Mouse (Mus musculus) heart, adult 2 months (tissue): ENCODE data around the gene Fam173a. TPM values are rescaled to one million over a fixed set of nuclear protein-coding genes. Genes with fewer than 3 reads are reported as not detected.

Source experiments
- DNase-seq, 2 experiments: peaks; one replicate each; pipeline ENCODE4 v3.0.0; 2021
- H3K27ac ChIP-seq: fragments of 200-600 bp; 2 replicates; pipeline ENCODE4 v1.8.1; 2022
- H3K27me3 ChIP-seq: fragments of 200-500 bp; 2 replicates; pipeline ENCODE4 v1.6.1; 2012; ENCODE audit warnings: mild to moderate bottlenecking, low read length, inconsistent platforms, mixed read lengths; ENCODE audit not compliant: control insufficient read depth, insufficient read depth
- H3K36me3 ChIP-seq: fragments of 200-500 bp; 2 replicates; pipeline ENCODE4 v1.6.1; 2012; ENCODE audit warnings: low read length, inconsistent platforms; ENCODE audit not compliant: control insufficient read depth, insufficient read depth
- H3K4me1 ChIP-seq: fragments of 200-500 bp; 2 replicates; pipeline ENCODE4 v1.6.1; 2011; ENCODE audit warnings: low read length; ENCODE audit not compliant: control insufficient read depth, insufficient read depth
- H3K4me3 ChIP-seq: fragments of 200-600 bp; 2 replicates; pipeline ENCODE4 v1.8.1; 2022
- H3K79me2 ChIP-seq: fragments of 200-500 bp; replicated peaks from 2 replicates; pipeline ENCODE4 v1.6.1; 2012; ENCODE audit warnings: mild to moderate bottlenecking, inconsistent platforms, low read length, moderate library complexity, mixed read lengths; ENCODE audit not compliant: control insufficient read depth, insufficient read depth
- H3K9ac ChIP-seq: fragments of 200-500 bp; 2 replicates; pipeline ENCODE4 v1.6.1; 2012; ENCODE audit warnings: low read depth, mild to moderate bottlenecking, control low read depth, inconsistent platforms, low read length, mixed read lengths
- CTCF ChIP-seq: fragments of 200-600 bp; IDR thresholded peaks from 2 replicates; pipeline ENCODE4 v1.8.1; 2022; ENCODE audit warnings: antibody characterized with exemption, mild to moderate bottlenecking, moderate library complexity
- EP300 ChIP-seq: fragments of 200-500 bp; IDR thresholded peaks from 2 replicates; pipeline ENCODE4 v1.6.1; 2011; ENCODE audit warnings: low read depth, low read length, control low read depth; ENCODE audit not compliant: insufficient read depth
- POLR2A ChIP-seq: fragments of 200-500 bp; IDR thresholded peaks from 2 replicates; pipeline ENCODE4 v1.6.1; 2011; ENCODE audit warnings: mild to moderate bottlenecking, low read depth, low read length, control low read depth; ENCODE audit not compliant: insufficient read depth
- WGBS: fragments of 180-500 bp; shearing (Covaris S2); methylation state at CpG from one replicate; pipeline ENCODE4 v1.1.7; 2018; 5-methylcytosine and 5-hydroxymethylcytosine counted together
- intact Hi-C: fragments of 180-260 bp; cut with DNase I; formaldehyde crosslinking; loops from one replicate; pipeline ENCODE4 v1.15.1; 2025
- polyA plus RNA-seq: library from polyadenylated mRNA; depleted of rRNA; stranded (reverse); fragments of >200 nt; gene quantifications from 2 replicates; pipeline ENCODE4 v1.2.3, GENCODE M21; 2012
- total RNA-seq, 2 experiments: library from RNA; stranded (reverse); gene quantifications; 2 replicates each; pipeline ENCODE4 v1.2.3; 2021

Gene Fam173a
- total and polyA plus RNA-seq, 3 experiments, result 30.8 to 63.6 (median 38.3) TPM

DNA sequence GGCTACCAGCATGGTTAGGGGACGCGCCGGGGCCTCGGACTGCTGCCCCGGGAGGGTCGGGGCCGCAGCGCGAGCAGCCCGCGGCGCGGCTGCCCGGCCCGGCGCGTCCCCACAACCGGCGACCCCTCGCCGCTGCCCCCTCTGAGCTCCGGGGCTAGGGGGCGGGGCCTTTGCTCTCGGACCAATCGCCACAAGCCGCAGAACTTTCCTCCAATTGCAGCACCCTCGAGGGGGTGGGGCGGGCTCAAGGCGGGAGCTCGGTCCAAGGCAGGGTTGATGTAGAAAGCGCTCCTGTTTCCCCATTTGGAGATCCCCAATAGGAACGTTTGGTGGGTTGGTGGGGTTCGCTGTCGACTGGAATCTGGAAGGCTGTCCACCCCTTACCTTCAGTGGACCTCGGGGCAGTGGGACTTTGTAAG lies 4.3 kb upstream of the Fam173a start, which contains the start of gene Metrn:
Gene Metrn (minus strand): TSS at position 186 of the 419 bp plus-strand sequence.
- peak within 1 kb of the TSS; percentile 65 for H3K4me3 ChIP-seq
- intact Hi-C loops, result loop anchor here (1.0 kb wide), 1 partner anchor 23 kb away; no protein-coding TSS in a partner anchor
- no peaks in the 10 kb centered on the region for H3K36me3 ChIP-seq
- no peak for TF ChIP-seq CTCF
- TF ChIP-seq EP300, result no peak
- no peak for TF ChIP-seq POLR2A
- no peaks in the 10 kb centered on the region for H3K27me3 ChIP-seq
- H3K27ac ChIP-seq, result peak within 1 kb of the TSS; percentile 55; the same call in 1 of the 2 replicates
- H3K4me1 ChIP-seq, result peaks cover 11% of the 10 kb centered on the region
- H3K9ac ChIP-seq, result peak within 1 kb of the TSS; percentile 72
- DNase-seq, result peak; percentile 91
- WGBS, result under 1% methylated on average over 35 of the region's 35 CpGs
- no peaks in the 10 kb centered on the region for H3K79me2 ChIP-seq

- Histone ChIP-seq H3K27ac (peak overlapping the region; percentile 55; the same call in 1 of the 2 replicates), H3K4me3 (peak overlapping the region; percentile 65), H3K27me3 (no peaks in the 10 kb centered on the region), H3K79me2 (no peaks in the 10 kb centered on the region), H3K36me3 (no peaks in the 10 kb centered on the region), H3K4me1 (peaks cover 13% of the 10 kb centered on the region), H3K9ac (peak overlapping the region; percentile 72)
- peak; percentile 66 for DNase-seq
- WGBS, result 3% methylated on average over 37 of the region's 37 CpGs
- intact Hi-C loops, result no loop called here
- TF ChIP-seq CTCF (no peak), EP300 (no peak), POLR2A (no peak)
Observed at GRCm38 (mm10) chr17:25796211-25796771, 3.6 kb upstream of the Fam173a start.

GRCm38 (mm10) chr17:25795609-25796092 lies 3.0 kb upstream of the Fam173a start, which contains the start of gene AC134908.4:
AC134908.4 (minus strand) TSS chr17:25795659.
- intact Hi-C loops, result no loop called here

DNA sequence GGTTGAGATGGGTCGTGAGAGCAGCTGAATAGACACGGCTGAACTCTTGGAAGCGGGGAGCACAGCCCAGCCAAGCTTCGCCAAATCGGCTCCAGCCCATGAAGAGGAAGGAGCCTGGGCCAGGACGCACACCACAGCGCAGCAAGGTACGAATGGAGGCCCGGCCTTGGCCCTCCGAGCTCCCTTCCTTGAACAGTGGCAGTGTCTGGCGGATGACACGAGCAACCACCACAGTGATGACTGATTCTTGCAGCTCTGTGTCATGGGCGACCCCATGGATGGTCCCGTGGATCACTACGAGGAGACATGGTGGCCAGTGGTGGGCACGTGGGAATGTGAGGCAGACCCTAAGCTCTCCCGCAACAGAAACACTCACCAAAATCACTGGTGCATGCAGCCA lies 2.3 kb upstream of the Fam173a start:
- no peaks in the 10 kb centered on the region for H3K79me2 ChIP-seq
- H3K27ac ChIP-seq, result no peak overlapping the region
- H3K9ac ChIP-seq, result no peak overlapping the region
- DNase-seq, result no peak
- no peak overlapping the region for H3K4me3 ChIP-seq
- H3K36me3 ChIP-seq, result no peaks in the 10 kb centered on the region
- no peaks in the 10 kb centered on the region for H3K27me3 ChIP-seq
- 93% methylated on average over 17 of the region's 17 CpGs for WGBS
- peaks cover 13% of the 10 kb centered on the region for H3K4me1 ChIP-seq
- intact Hi-C loops, result no loop called here
- TF ChIP-seq POLR2A, result no peak
- TF ChIP-seq EP300, result no peak

More at GRCm38 (mm10) chr17:25795609-25796092, 3.0 kb upstream of the Fam173a start, which contains the start of gene AC134908.4:
- peak within 1 kb of the TSS; percentile 72 for H3K9ac ChIP-seq
- H3K4me1 ChIP-seq, result peaks cover 13% of the 10 kb centered on the region
- H3K27ac ChIP-seq, result peak within 1 kb of the TSS; percentile 55; the same call in 1 of the 2 replicates
- peak within 1 kb of the TSS; percentile 65 for H3K4me3 ChIP-seq
- DNase-seq, result no peak
- TF ChIP-seq EP300 (no peak), POLR2A (no peak), CTCF (no peak)
- no peaks in the 10 kb centered on the region for H3K36me3 ChIP-seq
- no peaks in the 10 kb centered on the region for H3K79me2 ChIP-seq
- H3K27me3 ChIP-seq, result no peaks in the 10 kb centered on the region
- 62% methylated on average over 6 of the region's 6 CpGs for WGBS

- WGBS, result 64% methylated on average over 13 of the region's 13 CpGs
- TF ChIP-seq CTCF (no peak), POLR2A (no peak), EP300 (no peak)
- no peaks in the 10 kb centered on the region for H3K27me3 ChIP-seq
- no peak overlapping the region for H3K27ac ChIP-seq
- H3K9ac ChIP-seq, result no peak overlapping the region
- H3K79me2 ChIP-seq, result no peaks in the 10 kb centered on the region
- H3K36me3 ChIP-seq, result no peaks in the 10 kb centered on the region
- H3K4me3 ChIP-seq, result no peak overlapping the region
- intact Hi-C loops, result no loop called here
- DNase-seq, result no peak
- H3K4me1 ChIP-seq, result peaks cover 13% of the 10 kb centered on the region
Observed at GRCm38 (mm10) chr17:25794197-25794596, 1.5 kb upstream of the Fam173a start.

- peak; percentile 79 for TF ChIP-seq POLR2A
- no peak for TF ChIP-seq CTCF
- 0 out of 2 replicates have a peak, but pooled peaks have one; percentile 44 for TF ChIP-seq EP300
- peaks cover 12% of the 10 kb centered on the region for H3K4me1 ChIP-seq
- peak overlapping the region; percentile 56 for H3K4me3 ChIP-seq
- H3K9ac ChIP-seq, result peak overlapping the region; percentile 81
- no peaks in the 10 kb centered on the region for H3K36me3 ChIP-seq
- no peaks in the 10 kb centered on the region for H3K79me2 ChIP-seq
- intact Hi-C loops, result no loop called here
- H3K27ac ChIP-seq, result peak overlapping the region; percentile 88
- no peaks in the 10 kb centered on the region for H3K27me3 ChIP-seq
- under 1% methylated on average over 45 of the region's 45 CpGs for WGBS
- DNase-seq, result peak; percentile 87 to 91
Observed at GRCm38 (mm10) chr17:25791843-25792527, 716 bp downstream of the Fam173a start.
